Mouse (Mus musculus): Measurements from ENCODE around the gene Frmd8.

DNA sequence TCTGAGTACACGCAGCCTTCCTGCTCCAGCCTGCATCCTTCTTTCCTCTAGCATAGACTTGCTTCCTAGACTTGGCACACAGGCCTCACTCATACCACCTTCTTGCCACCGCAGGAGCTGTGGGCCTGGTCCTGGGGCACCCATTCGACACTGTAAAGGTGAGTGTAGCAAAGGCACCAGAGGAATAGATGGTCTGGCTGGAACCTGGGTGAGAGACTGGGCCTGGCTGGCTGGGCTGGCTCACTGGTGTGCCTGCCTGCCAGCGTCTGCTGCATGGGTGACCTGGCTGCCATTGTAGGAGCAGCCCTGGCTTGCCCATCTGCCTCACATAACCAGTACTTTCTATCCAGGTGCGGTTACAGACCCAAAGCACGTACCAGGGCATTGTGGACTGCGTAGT, 4.7 kb upstream of the Frmd8 start:
- no peak for TF ChIP-seq EP300 (IDR thresholded peaks at IDR 0.05; ENCODE audit: low read depth in 1 of 2, low read length in 2 of 2)
- TF ChIP-seq CTCF (IDR thresholded peaks at IDR 0.05 in 2 of 3, conservative IDR thresholded peaks at IDR 0.05 in 1 of 3; ENCODE audit: control insufficient read depth in 1 of 3, insufficient read depth in 1 of 3, low read depth in 2 of 3, low read length in 3 of 3, poor library complexity in 1 of 3, severe bottlenecking in 1 of 3) = no peak
- TF ChIP-seq USF2 (IDR thresholded peaks at IDR 0.05; ENCODE audit: borderline replicate concordance in 1 of 2, insufficient read depth in 1 of 2, low read depth in 1 of 2, low read length in 2 of 2) = no peak
- no peak for TF ChIP-seq ZKSCAN1 (IDR thresholded peaks at IDR 0.05; ENCODE audit: low read depth, low read length)
- TF ChIP-seq SMC3 (IDR thresholded peaks at IDR 0.05; ENCODE audit: low read depth, low read length) = no peak
- no peak for TF ChIP-seq GATA1 (IDR thresholded peaks at IDR 0.05; ENCODE audit: low read depth, low read length)
- TF ChIP-seq MAFK (IDR thresholded peaks at IDR 0.05; ENCODE audit: borderline replicate concordance, low read depth, low read length) = no peak
- no peak for TF ChIP-seq ZNF384 (IDR thresholded peaks at IDR 0.05; ENCODE audit: low read depth, low read length)
